Mouse (Mus musculus) liver, postnatal 0 days (tissue): ENCODE measurements around the gene Cic.
"Not testable (repeated sequence)": the region's sequence is repeated elsewhere in the genome, so short reads cannot be mapped to it uniquely, and the experiment has no call there.

Experiments
- CTCF ChIP-seq: sonication (generic); IDR thresholded peaks from 2 replicates; pipeline ENCODE4 v1.5.1; 2016; ENCODE audit warnings: antibody characterized with exemption, low read depth
- EP300 ChIP-seq: IDR thresholded peaks from 2 replicates; pipeline ENCODE4 v1.6.1; 2016; ENCODE audit warnings: antibody characterized with exemption, low read depth, mild to moderate bottlenecking

DNA sequence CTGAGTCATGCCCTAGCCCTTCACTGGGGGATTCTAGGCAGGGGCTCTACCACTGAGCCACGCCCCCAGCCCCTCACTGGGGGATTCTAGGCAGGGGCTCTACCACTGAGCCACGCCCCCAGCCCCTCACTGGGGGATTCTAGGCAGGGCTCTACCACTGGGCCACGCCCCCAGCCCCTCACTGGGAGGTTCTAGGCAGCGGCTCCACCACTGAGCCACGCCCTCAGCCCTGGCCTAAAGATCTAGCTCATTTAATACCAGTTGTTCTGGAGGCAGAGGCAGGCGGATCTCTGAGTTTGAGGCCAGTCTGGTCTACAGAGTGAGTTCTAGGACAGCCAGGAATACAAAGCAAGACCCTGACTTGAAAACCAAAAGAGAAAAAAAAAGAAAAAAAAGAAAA lies 57.9 kb downstream of the Cic start:
- not testable (repeated sequence) for TF ChIP-seq CTCF, EP300
